Comparison of ENCODE assay signal across 21 mouse cellular contexts in the genomic region with DNA sequence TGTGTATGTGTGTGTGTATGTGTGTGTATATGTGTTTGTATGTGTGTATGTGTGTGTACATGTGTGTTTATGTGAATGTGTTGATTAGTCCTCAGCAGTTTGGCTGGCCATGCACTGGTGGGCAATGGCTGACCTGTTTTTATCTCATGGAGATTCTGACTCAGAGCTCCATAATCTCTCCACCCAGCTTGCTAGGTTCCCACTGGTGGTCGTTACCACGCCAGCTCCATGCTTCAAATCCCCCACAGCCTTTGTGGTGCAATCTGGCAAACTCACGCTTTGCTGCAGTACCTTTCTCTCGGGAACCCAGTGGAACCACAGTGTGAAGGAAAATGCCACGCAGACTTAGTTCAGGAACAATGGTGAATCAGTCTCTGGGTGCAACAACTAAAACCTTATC.
"Had no signal": no experiment of that assay in that cellular context is flagged by ENCODE, and none has a peak within 500 bp of the region (broad histone marks: within the 10 kb centered on the region; RNA-seq: fewer than 3 reads in every experiment).

No protein-coding gene starts in this region.

- H3K4me1 ChIP-seq: midbrain, embryonic 13.5 days; midbrain, embryonic 15.5 days; neural tube, embryonic 13.5 days; neural tube, embryonic 15.5 days; stomach, embryonic 15.5 days had no signal

- H3K36me3 ChIP-seq: midbrain, embryonic 15.5 days had no signal

- H3K27ac ChIP-seq: liver, embryonic 13.5 days; liver, embryonic 15.5 days; lung, embryonic 15.5 days; macrophage; midbrain, embryonic 13.5 days; midbrain, embryonic 15.5 days; neural tube, embryonic 13.5 days; neural tube, embryonic 15.5 days; stomach, embryonic 15.5 days; stomach, postnatal 0 days had no signal

- H3K27me3 ChIP-seq: liver, embryonic 13.5 days; liver, embryonic 15.5 days; lung, embryonic 15.5 days; megakaryocyte, embryonic 14.5 days; midbrain, embryonic 13.5 days; midbrain, embryonic 15.5 days; neural tube, embryonic 13.5 days; neural tube, embryonic 15.5 days; stomach, embryonic 15.5 days had no signal

- DNase-seq: liver, embryonic 13.5 days; liver, postnatal 0 days; lung, adult 2 months; lung, postnatal 14 days; lung, postnatal 36 days; retina, postnatal 1 day; right cerebral cortex, adult 18-20 months; right cerebral cortex, postnatal 25 days; right cerebral cortex, postnatal 4 days; thymus, adult 2 months; thymus, postnatal 25 days had no signal

- H3K4me3 ChIP-seq: liver, embryonic 13.5 days; liver, embryonic 15.5 days; lung, embryonic 15.5 days; megakaryocyte, embryonic 14.5 days; midbrain, embryonic 13.5 days; midbrain, embryonic 15.5 days; neural tube, embryonic 13.5 days; neural tube, embryonic 15.5 days; stomach, embryonic 15.5 days had no signal
